Mouse (Mus musculus): ENCODE data around the gene Fabp2.
"Not testable (repeated sequence)": the region's sequence is repeated elsewhere in the genome, so short reads cannot be mapped to it uniquely, and the experiment has no call there.

Fabp2 gene

GRCm38 (mm10) chr3:122920572-122921435 lies 25.9 kb downstream of the Fabp2 start:
- no peak for DNase-seq (ENCODE audit: low spot score)

- no peak for DNase-seq (ENCODE audit: low spot score)
Observed at GRCm38 (mm10) chr3:122921676-122922527, 27.0 kb downstream of the Fabp2 start.

GRCm38 (mm10) chr3:122923147-122923546 lies 28.3 kb downstream of the Fabp2 start:
- no peak for DNase-seq (ENCODE audit: low spot score)

- peak; percentile 98 for DNase-seq (ENCODE audit: low spot score)
Observed at GRCm38 (mm10) chr3:122924009-122924914, 29.4 kb downstream of the Fabp2 start, which contains the start of gene 1810037I17Rik. TSS of gene 1810037I17Rik (plus strand) at chr3:122924203.

- no peak for DNase-seq (ENCODE audit: low spot score)
Observed at GRCm38 (mm10) chr3:122929723-122930122, 34.9 kb downstream of the Fabp2 start.

GRCm38 (mm10) chr3:122932466-122932865 lies 37.6 kb downstream of the Fabp2 start:
- DNase-seq (ENCODE audit: low spot score), result no peak

- DNase-seq (ENCODE audit: low spot score), result not testable (repeated sequence)
Observed at GRCm38 (mm10) chr3:122937176-122937575, 42.3 kb downstream of the Fabp2 start.

GRCm38 (mm10) chr3:122939215-122939614 lies 44.3 kb downstream of the Fabp2 start:
- no peak for DNase-seq (ENCODE audit: low spot score)

GRCm38 (mm10) chr3:122943387-122943890 lies 48.6 kb downstream of the Fabp2 start:
- DNase-seq (ENCODE audit: low spot score), result no peak
